Mouse (Mus musculus): Measurements from ENCODE around the gene Fcer1g.

Gene Fcer1g

DNA sequence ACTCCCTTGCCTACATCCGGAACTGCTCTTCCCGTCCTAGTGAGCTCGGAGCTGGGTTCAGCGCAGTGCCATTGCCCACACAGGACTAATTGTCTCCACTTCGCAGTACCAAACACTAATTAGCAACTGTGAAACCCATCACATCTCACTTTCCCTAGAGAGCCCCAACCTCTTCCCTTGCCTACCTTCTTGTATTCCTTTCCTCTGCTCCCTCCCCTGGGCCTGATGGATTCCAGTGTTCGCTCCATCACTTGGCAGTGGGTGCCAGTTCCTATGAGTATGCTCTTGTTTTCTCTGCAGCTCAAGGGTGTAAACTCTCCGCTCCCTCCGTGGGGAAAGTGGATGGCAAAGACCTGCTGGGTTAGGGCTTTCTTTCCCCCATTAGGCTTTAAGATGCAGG lies 48.5 kb downstream of the Fcer1g start:
- DNase-seq (ENCODE audit: low spot score) = no peak

DNA sequence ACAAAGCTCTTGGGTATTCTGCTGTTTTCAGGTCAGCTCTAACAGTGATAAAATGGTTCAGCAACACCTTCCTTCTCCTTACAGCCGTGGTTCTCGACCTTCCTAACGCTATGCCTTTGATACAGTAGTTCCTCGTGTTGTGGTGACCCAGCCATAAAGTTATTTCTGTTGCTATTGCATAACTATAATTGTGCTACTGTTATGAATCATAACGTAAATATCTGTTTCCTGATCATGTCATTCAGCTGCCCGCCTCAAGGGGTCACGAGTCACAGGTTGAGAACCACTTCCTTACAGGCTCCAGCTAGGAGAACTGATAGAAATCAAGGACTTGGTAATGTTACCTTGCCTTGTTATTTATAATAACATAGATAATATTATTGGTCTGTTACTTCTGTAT lies 49.9 kb downstream of the Fcer1g start:
- DNase-seq (ENCODE audit: low spot score) = no peak

DNA sequence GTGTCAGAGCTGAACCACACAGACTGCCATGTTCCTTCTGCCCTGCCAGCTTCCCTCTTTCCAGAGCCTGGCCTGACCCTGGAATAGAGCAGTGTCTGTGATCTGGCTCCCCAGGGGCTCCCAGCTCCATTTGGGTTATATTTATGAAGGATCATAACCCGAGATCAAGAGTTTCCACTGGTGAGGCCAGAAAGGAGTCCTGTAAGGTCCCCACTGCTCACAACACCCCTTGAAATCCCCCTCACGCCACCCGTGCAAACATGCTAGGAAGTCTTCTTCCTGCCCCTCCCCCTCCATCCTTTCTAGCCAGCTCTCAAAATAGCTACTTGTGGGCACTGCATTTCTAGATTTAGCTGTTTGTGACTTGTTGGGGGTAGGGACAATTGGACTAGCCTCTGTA lies 50.5 kb downstream of the Fcer1g start:
- peak; percentile 23 for DNase-seq (ENCODE audit: low spot score)

DNA sequence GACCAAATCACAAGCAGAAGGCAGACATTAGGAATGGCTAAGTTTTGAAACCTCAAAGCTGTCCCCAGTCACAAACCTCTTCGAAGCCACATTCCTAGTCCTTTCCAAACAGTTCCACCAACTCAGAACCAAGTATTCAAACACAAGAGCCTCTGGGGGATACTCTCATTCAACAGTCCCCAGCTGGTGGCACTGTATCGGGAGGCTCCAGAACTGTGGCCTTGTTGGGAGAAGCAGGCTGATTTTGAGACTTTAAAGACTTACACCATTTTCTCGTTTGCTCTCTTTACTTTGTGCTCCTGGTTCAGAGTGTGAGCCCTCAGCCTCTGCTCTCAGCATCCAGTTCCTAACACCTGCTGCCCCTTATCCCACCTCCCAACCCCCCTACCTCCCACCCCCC lies 51.1 kb downstream of the Fcer1g start:
- DNase-seq (ENCODE audit: low spot score) = no peak
